Mouse (Mus musculus): ENCODE measurements around the gene Bid. TPM values are rescaled to one million over a fixed set of nuclear protein-coding genes. Genes with fewer than 3 reads are reported as not detected.

Gene Bid
- polyA plus RNA-seq, 1 experiment from 2014 or later, result 26.9 TPM

- no peak overlapping the region for H3K27ac ChIP-seq (replicated peaks)
- 86% methylated on average over 10 of the region's 10 CpGs for WGBS
- no peaks in the 10 kb centered on the region for H3K9me3 ChIP-seq
- no peak overlapping the region for H3K9ac ChIP-seq
- H3K36me3 ChIP-seq, result peaks cover 39% of the 10 kb centered on the region
- H3K4me3 ChIP-seq, result no peak overlapping the region
- no peak overlapping the region for H3K4me2 ChIP-seq
- no peak for ATAC-seq (ENCODE audit: low read depth)
- no peaks in the 10 kb centered on the region for H3K4me1 ChIP-seq (replicated peaks)
- no peaks in the 10 kb centered on the region for H3K27me3 ChIP-seq
Measured at GRCm38 (mm10) chr6:120943551-120943950, 26.9 kb upstream of the Bid start.

GRCm38 (mm10) chr6:120943079-120943478 lies 26.4 kb upstream of the Bid start:
- Histone ChIP-seq H3K4me1 (replicated peaks) (no peaks in the 10 kb centered on the region), H3K4me2 (no peak overlapping the region), H3K36me3 (peaks cover 35% of the 10 kb centered on the region), H3K27ac (replicated peaks) (no peak overlapping the region), H3K9ac (no peak overlapping the region), H3K4me3 (no peak overlapping the region), H3K9me3 (no peaks in the 10 kb centered on the region), H3K27me3 (no peaks in the 10 kb centered on the region)
- no peak for ATAC-seq (ENCODE audit: low read depth)
- WGBS, result 82% methylated on average over 2 of the region's 2 CpGs

GRCm38 (mm10) chr6:120941575-120941974 lies 24.9 kb upstream of the Bid start:
- no peak for ATAC-seq (ENCODE audit: low read depth)
- no peaks in the 10 kb centered on the region for H3K4me1 ChIP-seq (replicated peaks)
- no peak overlapping the region for H3K4me3 ChIP-seq
- no peak overlapping the region for H3K9ac ChIP-seq
- no peaks in the 10 kb centered on the region for H3K9me3 ChIP-seq
- WGBS, result 93% methylated on average over 13 of the region's 13 CpGs
- no peak overlapping the region for H3K4me2 ChIP-seq
- peaks cover 27% of the 10 kb centered on the region for H3K36me3 ChIP-seq
- H3K27me3 ChIP-seq, result no peaks in the 10 kb centered on the region
- no peak overlapping the region for H3K27ac ChIP-seq (replicated peaks)

- Histone ChIP-seq H3K4me3 (no peak overlapping the region), H3K27ac (replicated peaks) (no peak overlapping the region), H3K9ac (no peak overlapping the region), H3K36me3 (peaks cover 22% of the 10 kb centered on the region), H3K27me3 (no peaks in the 10 kb centered on the region), H3K4me1 (replicated peaks) (no peaks in the 10 kb centered on the region), H3K4me2 (no peak overlapping the region), H3K9me3 (no peaks in the 10 kb centered on the region)
- WGBS, result 70% methylated on average over 7 of the region's 7 CpGs
- ATAC-seq (ENCODE audit: low read depth), result no peak
Measured at GRCm38 (mm10) chr6:120941084-120941481, 24.4 kb upstream of the Bid start.

- Histone ChIP-seq H3K9ac (no peak overlapping the region), H3K4me3 (no peak overlapping the region), H3K4me1 (replicated peaks) (no peaks in the 10 kb centered on the region), H3K4me2 (no peak overlapping the region), H3K27ac (replicated peaks) (no peak overlapping the region), H3K9me3 (no peaks in the 10 kb centered on the region), H3K36me3 (peaks cover 19% of the 10 kb centered on the region), H3K27me3 (no peaks in the 10 kb centered on the region)
- WGBS, result 86% methylated on average over 7 of the region's 7 CpGs
- ATAC-seq (ENCODE audit: low read depth), result no peak
Measured at GRCm38 (mm10) chr6:120940446-120941083, 23.9 kb upstream of the Bid start.

- no peak for ATAC-seq (ENCODE audit: low read depth)
- Histone ChIP-seq H3K27me3 (no peaks in the 10 kb centered on the region), H3K9me3 (no peaks in the 10 kb centered on the region), H3K27ac (replicated peaks) (no peak overlapping the region), H3K4me3 (no peak overlapping the region), H3K4me1 (replicated peaks) (no peaks in the 10 kb centered on the region), H3K36me3 (peaks cover 21% of the 10 kb centered on the region), H3K4me2 (no peak overlapping the region), H3K9ac (no peak overlapping the region)
- 83% methylated on average over 3 of the region's 3 CpGs for WGBS
Measured at GRCm38 (mm10) chr6:120939783-120940182, 23.1 kb upstream of the Bid start.

- 95% methylated on average over 12 of the region's 12 CpGs for WGBS
Measured at GRCm38 (mm10) chr6:120938763-120939450, 22.3 kb upstream of the Bid start.

GRCm38 (mm10) chr6:120937999-120938608 lies 21.5 kb upstream of the Bid start:
- no peak overlapping the region for H3K27ac ChIP-seq (replicated peaks)
- no peak overlapping the region for H3K9ac ChIP-seq
- no peak overlapping the region for H3K4me2 ChIP-seq
- no peaks in the 10 kb centered on the region for H3K4me1 ChIP-seq (replicated peaks)
- H3K27me3 ChIP-seq, result no peaks in the 10 kb centered on the region
- no peaks in the 10 kb centered on the region for H3K9me3 ChIP-seq
- no peak for ATAC-seq (ENCODE audit: low read depth)
- H3K4me3 ChIP-seq, result no peak overlapping the region
- H3K36me3 ChIP-seq, result peaks cover 36% of the 10 kb centered on the region
- WGBS, result 84% methylated on average over 11 of the region's 11 CpGs

More at GRCm38 (mm10) chr6:120938763-120939450, 22.3 kb upstream of the Bid start:
- Histone ChIP-seq H3K4me1 (replicated peaks) (no peaks in the 10 kb centered on the region), H3K27me3 (no peaks in the 10 kb centered on the region), H3K4me2 (no peak overlapping the region), H3K9me3 (no peaks in the 10 kb centered on the region), H3K36me3 (peaks cover 30% of the 10 kb centered on the region), H3K4me3 (no peak overlapping the region), H3K9ac (no peak overlapping the region), H3K27ac (replicated peaks) (no peak overlapping the region)
- no peak for ATAC-seq (ENCODE audit: low read depth)

- no peaks in the 10 kb centered on the region for H3K9me3 ChIP-seq
- H3K4me1 ChIP-seq (replicated peaks), result no peaks in the 10 kb centered on the region
- H3K27me3 ChIP-seq, result no peaks in the 10 kb centered on the region
- ATAC-seq (ENCODE audit: low read depth), result no peak
- no peak overlapping the region for H3K4me2 ChIP-seq
- H3K9ac ChIP-seq, result no peak overlapping the region
- no peak overlapping the region for H3K4me3 ChIP-seq
- H3K36me3 ChIP-seq, result peaks cover 42% of the 10 kb centered on the region
- 82% methylated on average over 16 of the region's 16 CpGs for WGBS
- H3K27ac ChIP-seq (replicated peaks), result no peak overlapping the region
Measured at GRCm38 (mm10) chr6:120937104-120937617, 20.5 kb upstream of the Bid start.

- WGBS, result 77% methylated on average over 4 of the region's 4 CpGs
Measured at GRCm38 (mm10) chr6:120934176-120934575, 17.5 kb upstream of the Bid start.

GRCm38 (mm10) chr6:120933670-120934069 lies 17.0 kb upstream of the Bid start:
- Histone ChIP-seq H3K27ac (replicated peaks) (no peak overlapping the region), H3K9me3 (no peaks in the 10 kb centered on the region), H3K27me3 (no peaks in the 10 kb centered on the region), H3K4me1 (replicated peaks) (no peaks in the 10 kb centered on the region), H3K9ac (no peak overlapping the region), H3K4me2 (no peak overlapping the region), H3K36me3 (peaks cover 62% of the 10 kb centered on the region), H3K4me3 (no peak overlapping the region)
- ATAC-seq (ENCODE audit: low read depth), result no peak
- 92% methylated on average over 7 of the region's 7 CpGs for WGBS

More at GRCm38 (mm10) chr6:120934176-120934575, 17.5 kb upstream of the Bid start:
- no peak overlapping the region for H3K4me3 ChIP-seq
- no peaks in the 10 kb centered on the region for H3K4me1 ChIP-seq (replicated peaks)
- H3K9me3 ChIP-seq, result no peaks in the 10 kb centered on the region
- peaks cover 58% of the 10 kb centered on the region for H3K36me3 ChIP-seq
- no peaks in the 10 kb centered on the region for H3K27me3 ChIP-seq
- no peak overlapping the region for H3K9ac ChIP-seq
- ATAC-seq (ENCODE audit: low read depth), result no peak
- no peak overlapping the region for H3K27ac ChIP-seq (replicated peaks)
- no peak overlapping the region for H3K4me2 ChIP-seq

GRCm38 (mm10) chr6:120932597-120932996 lies 15.9 kb upstream of the Bid start:
- no peaks in the 10 kb centered on the region for H3K4me1 ChIP-seq (replicated peaks)

More at GRCm38 (mm10) chr6:120932597-120932996, 15.9 kb upstream of the Bid start:
- H3K9me3 ChIP-seq, result no peaks in the 10 kb centered on the region
- WGBS, result 94% methylated on average over 12 of the region's 12 CpGs
- H3K27me3 ChIP-seq, result no peaks in the 10 kb centered on the region
- no peak for ATAC-seq (ENCODE audit: low read depth)
- H3K4me3 ChIP-seq, result no peak overlapping the region
- no peak overlapping the region for H3K4me2 ChIP-seq
- no peak overlapping the region for H3K27ac ChIP-seq (replicated peaks)
- H3K36me3 ChIP-seq, result peaks cover 58% of the 10 kb centered on the region
- H3K9ac ChIP-seq, result no peak overlapping the region

Data from neural tube, embryonic 13.5 days (tissue).